Mouse (Mus musculus): ENCODE data around the gene Smim5.
A peak's percentile ranks its signal among the peaks of the same experiment; 100 is the strongest.

Gene Smim5

DNA sequence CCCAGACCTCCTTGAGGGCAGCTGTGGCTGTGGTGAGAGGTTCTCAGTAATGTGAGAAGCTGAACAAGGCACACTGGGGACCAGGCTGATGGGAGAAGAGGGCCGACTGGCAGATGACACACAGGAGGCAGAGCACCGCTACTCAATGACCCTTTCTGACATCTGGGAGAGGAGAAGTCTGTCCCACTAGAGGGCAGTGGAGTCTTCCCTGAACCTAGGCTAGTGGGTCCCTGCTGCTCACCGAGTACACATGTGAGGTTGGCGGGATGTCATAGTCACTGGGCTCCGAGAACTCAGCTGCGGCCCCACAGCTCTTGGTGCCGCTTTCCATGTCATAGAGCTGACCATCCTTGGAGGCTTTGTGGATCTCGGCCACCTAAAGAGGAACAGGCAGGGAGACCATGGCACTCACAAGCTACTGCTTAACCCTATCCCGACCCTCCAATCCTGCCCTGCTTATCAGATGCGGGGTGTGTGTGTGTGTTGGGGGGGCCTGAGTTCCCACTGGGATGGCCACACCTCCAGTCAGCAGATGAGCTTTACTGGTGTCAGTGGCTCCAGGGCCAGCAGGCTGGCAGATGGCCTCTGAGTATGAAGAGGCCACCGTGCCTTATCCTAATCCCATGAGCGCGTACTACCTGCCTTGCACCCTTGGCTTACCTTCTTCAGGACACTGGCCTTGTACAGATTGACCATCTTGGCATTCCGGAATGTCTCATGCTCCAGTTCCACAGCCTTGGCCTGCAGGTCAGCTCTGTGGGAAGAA, 4.8 kb upstream of the Smim5 start:
- DNase-seq (ENCODE audit: low spot score in 2 of 2): no peak

DNA sequence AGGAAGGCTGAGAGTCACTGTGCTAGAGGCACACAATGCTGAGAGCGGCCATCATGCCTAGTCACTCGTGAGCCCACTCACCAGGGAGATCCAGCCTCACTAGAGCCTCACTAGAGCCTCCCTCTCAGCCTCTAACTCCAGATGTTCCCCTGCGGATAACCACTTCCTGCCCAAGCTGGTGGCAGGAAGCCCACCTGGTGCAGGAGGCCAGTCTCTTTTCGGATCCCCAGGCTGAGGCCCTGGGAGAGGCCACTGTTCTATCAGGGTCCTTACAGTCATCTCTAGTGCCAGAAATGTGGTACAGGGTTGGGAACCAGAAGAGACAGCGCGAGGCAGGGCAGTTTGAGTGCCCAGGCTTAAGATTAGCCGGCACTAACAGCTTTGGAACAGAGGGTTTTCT, 1.3 kb upstream of the Smim5 start:
- DNase-seq (ENCODE audit: low spot score in 2 of 2): no peak

DNA sequence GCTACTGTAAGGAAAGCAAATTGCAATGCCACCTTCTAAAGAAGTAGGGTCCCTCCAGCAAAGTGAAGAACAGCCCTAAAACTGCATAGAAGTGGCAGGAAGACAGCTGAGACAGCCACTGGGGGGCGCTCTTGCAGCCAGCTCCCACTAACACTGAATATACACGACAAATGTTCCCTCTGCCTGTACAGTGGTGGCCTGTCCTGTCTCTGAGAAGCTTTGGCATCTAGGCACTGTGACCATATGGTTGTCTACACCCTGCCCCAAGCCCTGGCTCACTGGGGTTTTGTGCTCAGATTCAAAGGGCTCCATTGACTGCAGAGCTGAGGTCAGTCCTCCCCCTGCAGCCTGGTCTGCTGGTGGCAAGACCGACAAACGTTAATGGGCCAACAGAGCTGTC, 880 bp upstream of the Smim5 start:
- no peak for DNase-seq (ENCODE audit: low spot score in 2 of 2)

DNA sequence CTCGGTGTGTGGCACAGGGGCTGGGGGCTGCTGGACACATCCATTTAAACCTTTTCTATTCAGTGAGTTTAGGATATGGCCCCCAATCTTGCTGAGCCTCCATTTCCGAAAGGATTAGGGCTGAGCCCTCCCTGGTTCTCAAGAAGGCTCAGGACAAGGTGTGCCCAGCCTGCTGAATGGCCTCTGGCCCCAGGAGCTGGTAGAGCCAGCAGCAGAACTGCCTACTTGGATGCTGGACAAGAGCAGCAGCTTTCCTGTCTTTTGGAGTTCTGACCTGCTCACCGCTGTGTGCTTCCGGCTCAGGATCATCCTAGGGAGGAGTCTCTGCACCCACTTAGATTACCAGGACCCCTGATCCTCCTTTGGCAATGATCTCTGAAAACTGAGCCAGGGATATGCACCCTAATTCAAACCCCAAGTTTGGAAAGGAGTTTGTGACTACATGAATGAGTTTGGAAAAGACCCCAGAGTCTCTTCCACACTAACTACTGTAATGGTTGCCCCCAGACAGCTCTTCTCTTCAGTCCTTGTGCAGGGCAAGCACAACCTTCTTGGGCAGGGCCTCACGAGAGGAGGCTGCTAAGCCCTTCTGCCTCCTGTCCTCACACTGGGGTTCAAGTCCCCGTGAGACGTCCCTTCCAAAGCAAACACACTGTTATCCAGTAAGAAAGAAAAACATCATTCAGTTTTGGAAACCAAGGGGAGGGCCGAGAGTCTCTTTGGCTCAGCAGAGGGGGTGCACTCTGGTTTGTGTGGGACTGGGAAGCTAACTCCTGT, 983 bp downstream of the Smim5 start:
- DNase-seq (ENCODE audit: low spot score in 2 of 2): peak; percentile 34 to 42

DNA sequence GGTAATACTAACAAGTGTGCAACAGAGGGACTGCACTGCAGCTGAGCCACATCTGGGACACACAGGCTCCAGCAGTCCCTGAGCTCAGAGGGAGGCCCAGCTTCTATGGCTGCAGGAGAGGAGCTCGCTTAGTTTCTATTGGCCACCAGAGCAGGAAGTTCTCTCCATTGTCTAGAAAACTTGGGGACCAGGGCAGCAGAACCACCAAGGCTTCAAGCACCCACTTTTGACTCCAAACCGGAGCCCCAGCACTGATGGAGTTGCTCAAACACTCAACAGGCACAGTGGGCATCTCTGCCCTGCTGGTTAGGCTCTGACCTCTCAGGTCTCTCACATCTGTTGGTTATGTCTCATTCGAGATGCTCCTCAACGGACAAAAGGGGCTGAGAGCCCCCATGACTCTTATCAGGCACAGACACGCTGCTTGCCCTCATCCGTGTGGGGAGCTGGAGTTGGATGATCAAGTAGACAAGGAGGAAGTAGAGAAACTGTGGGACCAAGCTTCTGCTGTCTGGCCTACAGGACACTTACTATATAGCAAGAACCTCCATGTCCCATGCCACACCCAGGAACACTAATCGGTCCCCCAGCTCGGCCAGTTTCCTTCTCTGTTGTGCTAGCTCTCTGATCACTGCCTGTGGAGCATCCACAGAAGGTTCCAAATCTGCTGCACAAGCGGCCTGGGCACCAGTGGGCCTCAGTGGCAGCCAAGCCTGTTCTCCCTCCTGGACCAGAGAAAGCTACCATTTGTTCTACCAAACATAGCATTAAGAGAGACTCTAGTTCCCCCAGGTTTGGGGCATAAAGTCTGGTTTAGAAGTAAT, 1.8 kb downstream of the Smim5 start:
- no peak for DNase-seq (ENCODE audit: low spot score in 2 of 2)

DNA sequence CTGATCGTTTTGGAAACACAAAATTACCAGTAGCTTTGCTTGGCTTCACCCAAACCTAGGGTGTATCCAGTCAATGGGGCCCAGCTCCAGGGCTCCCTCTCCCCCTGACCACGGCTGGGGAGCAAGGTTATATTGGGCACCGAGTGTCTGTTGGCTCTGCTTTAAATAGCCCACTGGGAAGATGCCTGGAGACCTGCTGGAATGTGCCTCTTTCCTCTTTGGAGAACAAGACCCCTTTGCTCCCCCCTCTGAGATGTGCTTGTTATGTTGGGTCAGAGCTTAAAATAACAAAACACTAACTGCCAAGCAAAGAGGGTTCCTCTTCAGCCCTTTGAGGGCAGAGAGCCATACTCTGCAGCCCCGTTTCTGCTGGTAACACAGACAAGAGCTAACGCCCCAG, 2.4 kb downstream of the Smim5 start:
- DNase-seq (ENCODE audit: low spot score in 2 of 2): peak; percentile 70

DNA sequence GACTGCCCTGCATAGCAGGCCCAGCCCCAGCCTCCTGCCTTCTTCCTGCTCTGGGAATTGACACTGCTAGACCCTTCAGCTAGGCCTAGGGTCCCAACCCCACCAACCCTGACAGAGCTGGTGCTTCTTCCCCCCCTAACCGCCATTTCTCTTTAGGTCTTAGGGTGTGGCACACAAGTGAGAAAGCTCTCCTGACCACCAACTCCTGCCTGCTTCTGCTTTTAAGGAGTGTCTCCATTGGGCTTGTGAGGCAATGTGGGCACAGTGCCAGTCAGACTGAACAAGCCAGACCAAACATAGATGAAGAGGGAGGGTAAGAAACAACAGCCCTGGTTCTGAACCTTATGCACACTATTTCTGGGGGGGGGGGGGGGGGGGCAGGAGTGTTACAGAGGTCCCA, 3.1 kb downstream of the Smim5 start:
- DNase-seq (ENCODE audit: low spot score in 2 of 2): peak in 1 of 2 experiments; percentile 56

DNA sequence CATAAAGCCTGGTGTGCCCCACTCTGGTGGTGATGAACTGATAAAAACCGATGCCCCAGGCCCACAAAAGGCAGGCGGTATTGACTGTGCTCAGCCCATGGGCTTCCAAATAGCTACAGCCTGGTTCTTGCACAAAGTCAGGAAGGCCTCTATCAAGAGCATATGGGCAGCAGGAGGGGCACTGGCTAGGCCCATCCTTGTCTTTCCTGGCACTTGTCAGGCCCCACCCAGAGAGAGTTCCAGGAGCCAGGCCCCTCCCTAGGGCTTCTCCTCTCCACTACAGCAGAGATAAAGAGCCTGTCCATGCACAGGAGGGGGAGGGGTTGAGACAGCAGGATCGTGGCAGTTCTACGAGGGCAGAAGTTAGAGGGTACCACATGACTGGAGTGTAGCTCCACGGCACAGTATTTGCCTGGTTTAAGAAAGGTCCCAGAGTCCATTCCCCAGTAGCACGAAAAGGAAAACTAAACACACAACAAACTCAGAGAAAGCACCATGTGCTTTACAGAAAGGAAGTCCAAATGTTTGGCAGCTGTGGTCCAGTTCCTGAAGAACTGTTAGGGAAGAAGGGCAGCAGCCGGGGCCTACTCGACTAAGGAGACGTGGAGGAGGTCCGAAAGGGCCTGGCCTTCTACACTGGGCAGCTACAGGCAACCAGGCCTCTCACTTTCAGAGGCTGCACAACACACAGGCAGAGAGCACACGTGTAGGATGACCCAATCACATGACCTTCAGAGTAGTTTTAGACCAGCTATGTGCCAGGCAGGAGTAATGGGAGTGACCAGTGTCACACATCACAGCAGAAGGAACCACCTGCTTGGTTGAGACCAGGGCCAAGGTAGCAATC, 3.8 kb downstream of the Smim5 start:
- DNase-seq (ENCODE audit: low spot score in 2 of 2): peak; percentile 71 to 74

DNA sequence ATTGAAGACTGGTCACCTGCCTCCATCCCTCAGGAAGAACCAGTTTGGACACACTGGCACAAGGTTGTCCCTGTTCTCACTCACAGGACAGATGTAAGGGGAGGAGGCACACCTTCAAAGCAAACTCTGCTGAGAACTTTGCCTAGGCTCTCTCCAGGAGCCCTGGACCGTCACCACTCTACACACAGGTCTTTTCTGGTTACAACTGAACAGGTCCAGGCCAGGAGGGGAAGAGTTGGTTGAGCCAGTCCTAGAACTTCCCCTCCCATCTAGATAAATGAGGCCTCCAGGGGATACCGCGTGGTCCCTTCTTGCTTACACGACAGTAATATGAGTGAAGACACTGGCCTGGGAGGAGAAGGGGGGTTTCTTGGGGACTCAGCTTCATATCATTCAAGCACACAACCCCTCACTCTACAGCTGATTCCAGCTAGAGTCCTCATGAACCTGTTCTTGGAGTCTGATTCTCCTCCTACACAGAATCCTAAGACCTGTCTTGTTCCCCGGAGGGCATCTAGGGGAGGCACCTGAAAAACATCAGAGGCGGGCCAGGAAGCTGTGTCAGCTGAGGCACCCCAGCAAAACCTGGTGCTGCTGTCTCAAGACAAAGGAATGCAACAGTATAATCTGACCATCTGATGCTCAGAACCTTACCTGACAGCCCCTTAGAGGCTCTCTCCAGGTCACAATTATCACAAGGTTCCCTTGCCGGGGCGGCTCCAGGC, 4.6 kb downstream of the Smim5 start:
- no peak for DNase-seq (ENCODE audit: low spot score in 2 of 2)

DNA sequence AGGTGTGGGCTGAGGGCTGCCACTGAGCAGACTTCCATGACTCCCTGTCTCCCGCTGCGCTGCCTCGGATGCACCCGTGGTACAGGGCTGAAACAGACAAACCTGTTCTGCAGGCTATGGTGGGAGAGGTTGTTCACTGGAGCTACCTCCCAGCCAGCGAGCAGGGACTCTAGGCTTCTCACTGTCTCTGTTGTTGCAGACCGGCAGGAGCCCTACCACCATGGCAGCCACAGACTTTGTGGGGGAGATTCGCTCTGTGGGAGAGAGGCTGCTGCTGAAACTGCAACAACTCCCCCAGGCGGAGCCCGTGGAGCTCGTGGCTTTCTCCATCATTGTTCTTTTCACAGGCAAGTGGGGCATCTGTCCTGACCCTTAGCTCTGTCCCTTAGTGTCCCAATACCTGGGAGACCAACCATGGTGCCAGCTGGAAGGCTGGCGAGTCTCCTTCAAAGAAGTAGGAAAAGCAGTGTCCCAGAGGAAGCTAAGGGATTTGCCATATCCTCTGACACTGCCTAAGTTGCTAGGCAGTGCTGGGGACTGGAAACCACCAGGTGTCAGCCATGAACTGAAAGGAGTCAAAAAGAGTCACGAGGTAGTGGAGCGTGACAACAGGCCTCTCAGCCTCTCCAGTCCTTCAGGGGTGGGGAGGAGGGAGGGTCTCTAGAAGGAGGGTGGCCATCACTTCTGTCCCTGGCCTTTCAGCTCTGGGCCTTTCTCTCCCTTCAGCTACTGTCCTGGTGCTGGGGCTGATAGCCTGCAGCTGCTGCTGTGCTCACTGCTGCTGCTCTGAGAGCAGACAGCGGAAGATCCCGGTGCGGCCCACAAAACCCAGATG, 5.4 kb downstream of the Smim5 start:
- DNase-seq (ENCODE audit: low spot score in 2 of 2): no peak

DNA sequence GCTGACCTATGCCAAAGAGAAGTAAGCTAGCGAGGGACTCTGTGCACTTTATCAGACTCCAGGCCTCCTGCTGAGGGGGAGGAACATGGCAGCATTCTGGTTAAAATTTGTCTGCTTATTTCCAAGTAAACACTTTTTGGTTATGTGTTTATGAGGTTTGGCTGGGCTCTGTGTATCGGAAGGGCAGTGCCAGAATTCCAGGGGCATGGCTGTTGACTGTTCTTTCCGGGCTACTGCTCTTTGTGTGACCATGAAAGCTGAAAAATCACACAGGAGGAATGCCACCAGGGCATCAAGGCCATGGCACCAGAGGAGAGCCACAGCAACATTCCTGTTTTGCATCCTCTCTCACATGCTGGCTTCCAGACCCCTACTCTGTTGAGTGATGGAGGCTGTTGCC, 6.3 kb downstream of the Smim5 start:
- no peak for DNase-seq (ENCODE audit: low spot score in 2 of 2)

DNA sequence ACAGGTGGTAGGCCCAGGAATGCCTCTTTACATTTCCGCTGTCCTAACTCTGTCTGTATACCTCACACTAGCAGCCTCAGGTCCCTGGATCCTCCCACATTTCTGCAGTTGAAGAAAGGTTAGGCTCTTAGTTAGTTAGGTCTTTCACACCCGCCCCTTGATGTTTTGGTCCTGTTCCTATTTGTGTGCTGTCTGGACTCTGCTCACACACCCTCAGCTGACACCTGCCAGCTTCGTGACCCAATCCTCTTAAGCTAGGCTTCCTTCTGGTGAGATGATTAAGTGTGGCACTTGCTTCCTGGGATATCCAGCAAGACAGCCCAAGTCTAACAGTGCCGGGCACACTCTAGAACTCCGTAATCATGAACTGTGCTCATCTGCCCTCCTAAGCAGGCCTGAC, 6.8 kb downstream of the Smim5 start:
- no peak for DNase-seq (ENCODE audit: low spot score in 2 of 2)

DNA sequence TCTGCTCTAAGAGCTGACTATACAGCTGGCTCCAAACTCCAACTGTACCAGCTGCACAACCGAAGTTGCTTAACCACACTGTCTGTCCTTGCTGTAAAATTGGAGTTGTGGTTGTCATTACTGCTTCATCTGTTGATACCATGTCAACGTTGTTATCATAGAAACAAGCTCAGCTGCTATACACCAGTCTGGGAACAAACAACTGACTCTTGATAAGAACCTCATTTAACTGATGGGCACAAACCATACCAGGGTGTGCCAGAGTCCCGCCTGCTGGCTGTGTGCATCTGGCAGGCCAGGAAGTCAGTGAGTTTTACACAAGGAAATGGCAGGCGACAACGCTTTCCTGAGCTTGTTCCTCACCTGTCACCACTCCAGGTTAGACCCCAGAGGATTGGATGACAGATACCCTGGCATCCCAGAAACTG, 11.4 kb downstream of the Smim5 start:
- DNase-seq (ENCODE audit: low spot score in 2 of 2): no peak

DNA sequence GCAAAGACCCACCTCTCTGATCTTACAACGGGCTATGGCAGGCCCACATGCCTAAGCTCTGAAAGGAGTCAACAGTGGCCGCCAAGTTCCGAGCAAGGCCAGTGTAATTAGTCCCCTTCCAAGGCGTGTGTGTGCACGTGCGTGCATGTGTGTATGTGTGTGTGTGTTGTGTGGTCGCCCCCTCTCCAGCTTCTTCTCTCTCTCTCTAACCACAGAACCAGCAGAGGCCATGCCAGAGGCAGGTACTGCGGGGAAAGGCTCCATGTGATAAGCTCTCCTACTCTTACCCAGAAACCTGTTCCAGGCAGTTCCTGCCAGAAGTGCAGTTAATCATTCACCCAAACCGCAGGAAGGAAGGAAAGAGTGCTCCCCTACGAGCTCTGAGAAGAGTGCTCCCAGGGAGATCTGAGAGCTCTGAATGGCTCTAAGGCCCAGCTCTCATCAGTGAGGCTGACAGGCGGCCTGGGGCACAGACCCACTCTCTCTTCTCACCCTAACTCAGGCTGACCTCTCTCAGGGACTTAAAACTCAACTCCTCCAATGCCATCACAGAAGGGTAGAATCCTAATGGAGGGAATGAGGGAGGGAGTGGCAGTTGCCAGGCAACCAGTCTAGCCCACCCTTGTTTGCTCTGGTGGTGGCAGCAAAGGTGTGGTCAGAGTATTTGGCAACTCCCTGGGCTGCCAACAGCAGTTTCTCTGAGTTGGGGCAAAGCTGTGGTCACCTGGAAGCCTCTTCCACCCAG, 12.0 kb downstream of the Smim5 start, which contains the start of gene Smim6:
Smim6 (plus strand) TSS at position 386 of the 745 bp plus-strand sequence.
- no peak for DNase-seq (ENCODE audit: low spot score in 2 of 2)

DNA sequence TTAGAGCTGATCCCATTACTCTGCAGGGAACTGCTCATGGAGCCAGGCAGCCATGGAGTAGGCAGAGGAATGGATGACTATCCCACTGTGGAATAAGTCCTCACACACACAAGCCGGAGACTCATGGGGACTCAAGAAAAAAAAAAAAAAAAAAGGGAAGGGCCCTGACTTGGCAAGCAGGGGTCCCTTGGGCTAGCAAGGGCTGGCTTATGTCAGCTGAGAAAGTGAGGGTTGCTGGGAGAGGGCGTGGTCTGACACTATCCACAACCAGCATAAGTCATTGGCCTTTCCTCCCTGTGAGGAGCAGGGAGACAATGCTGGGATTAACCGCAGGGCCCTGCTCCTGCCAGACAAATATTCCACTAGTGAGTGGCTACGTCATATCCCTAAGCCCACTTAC, 16.8 kb downstream of the Smim5 start:
- no peak for DNase-seq (ENCODE audit: low spot score in 2 of 2)

DNA sequence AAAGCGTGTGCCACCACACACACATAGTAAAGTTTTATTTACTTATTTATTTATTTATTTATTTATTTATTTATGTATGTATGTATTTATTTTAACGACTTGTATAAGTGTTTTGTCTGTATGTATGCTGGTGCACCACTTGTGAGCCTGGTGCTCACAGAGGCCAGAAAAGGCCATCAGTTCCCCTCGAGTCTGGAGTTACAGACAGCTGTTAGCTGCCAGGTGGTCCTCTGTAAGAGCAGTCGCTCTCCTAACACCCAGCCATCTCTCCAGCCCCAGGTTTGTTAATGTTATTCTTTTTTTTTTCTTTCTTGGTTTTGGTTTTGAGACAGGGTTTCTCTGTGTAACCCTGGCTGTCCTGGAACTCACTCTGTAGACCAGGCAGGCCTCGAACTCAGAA, 18.9 kb downstream of the Smim5 start:
- DNase-seq (ENCODE audit: low spot score in 2 of 2): no peak

DNA sequence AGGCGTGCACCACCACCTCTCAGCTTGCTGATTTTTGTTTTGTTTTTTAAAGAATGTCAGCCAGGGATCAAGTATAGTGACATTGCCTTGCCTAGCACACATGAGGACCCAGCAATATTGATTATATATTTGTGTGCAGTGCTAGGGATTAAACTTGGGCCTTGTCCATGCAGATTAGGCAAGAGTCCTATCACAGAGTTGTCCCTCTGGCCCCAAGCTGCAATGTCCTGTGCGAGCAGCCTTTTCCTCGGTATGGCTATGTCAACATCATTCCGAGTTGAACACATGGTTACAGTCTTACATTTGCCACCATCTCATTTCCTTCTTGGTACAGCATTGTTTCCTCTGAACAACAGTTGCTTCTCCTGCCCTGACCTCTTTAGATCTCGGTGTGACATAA, 19.3 kb downstream of the Smim5 start:
- no peak for DNase-seq (ENCODE audit: low spot score in 2 of 2)

DNA sequence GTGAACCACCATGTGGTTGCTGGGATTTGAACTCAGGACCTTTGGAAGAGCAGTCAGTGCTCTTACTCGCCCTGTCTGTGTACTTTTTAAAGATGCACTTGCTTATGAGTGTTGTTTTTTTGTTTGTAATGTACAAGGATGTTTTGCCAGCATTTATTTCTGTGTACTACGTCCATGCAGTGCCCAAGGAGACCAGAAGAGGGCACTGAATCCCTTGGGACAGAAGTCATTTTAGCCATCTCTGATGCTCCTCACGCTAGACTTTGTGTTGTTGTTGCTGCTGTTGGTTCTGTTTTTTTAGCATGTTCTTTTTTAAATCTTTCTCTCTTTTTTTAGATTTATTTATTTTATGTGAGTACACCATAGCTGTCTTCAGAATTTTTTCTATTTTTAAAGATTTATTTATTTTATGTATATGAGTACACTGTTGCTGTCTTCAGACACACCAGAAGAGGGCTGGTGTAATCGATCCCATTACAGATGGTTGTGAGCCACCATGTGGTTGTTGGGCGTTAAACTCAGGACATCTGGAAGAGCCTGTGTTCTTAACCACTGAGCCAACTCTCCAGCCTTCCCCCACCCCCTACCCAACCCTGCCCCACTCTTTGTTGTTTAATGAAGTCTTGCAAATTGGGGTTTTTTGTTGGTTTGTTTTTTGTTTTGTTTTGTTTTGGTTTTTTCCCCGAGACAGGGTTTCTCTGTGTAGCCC, 20.5 kb downstream of the Smim5 start:
- no peak for DNase-seq (ENCODE audit: low spot score in 2 of 2)

Data from heart, adult 9 months (tissue).